Mouse (Mus musculus) liver, embryonic 18 days (tissue): ENCODE data around the gene Slco4c1. TPM values are rescaled to one million over a fixed set of nuclear protein-coding genes. Genes with fewer than 3 reads are reported as not detected.

Experiments used
- polyA plus RNA-seq: library from polyadenylated mRNA; depleted of rRNA; stranded (reverse); fragments of >200 nt; gene quantifications from 2 replicates; pipeline ENCODE4 v1.2.3, GENCODE M21; 2012; rRNA removed

Gene Slco4c1
- 1.2 and 2.1 TPM in 2 replicates for polyA plus RNA-seq

GRCm38 (mm10) chr1:96871528-96872360 lies at the start of gene Slco4c1:
Slco4c1 (minus strand) TSS chr1:96872171.

